Mouse (Mus musculus) heart, adult 2 months (tissue): ENCODE measurements around the gene Pigm. TPM values are rescaled to one million over a fixed set of nuclear protein-coding genes. Genes with fewer than 3 reads are reported as not detected.

ENCODE experiments used
- DNase-seq, 2 experiments: peaks; one replicate each; pipeline ENCODE4 v3.0.0; 2021
- H3K27ac ChIP-seq: fragments of 200-600 bp; 2 replicates; pipeline ENCODE4 v1.8.1; 2022
- H3K27me3 ChIP-seq: fragments of 200-500 bp; 2 replicates; pipeline ENCODE4 v1.6.1; 2012; ENCODE audit warnings: mild to moderate bottlenecking, low read length, inconsistent platforms, mixed read lengths; ENCODE audit not compliant: control insufficient read depth, insufficient read depth
- H3K36me3 ChIP-seq: fragments of 200-500 bp; 2 replicates; pipeline ENCODE4 v1.6.1; 2012; ENCODE audit warnings: low read length, inconsistent platforms; ENCODE audit not compliant: control insufficient read depth, insufficient read depth
- H3K4me1 ChIP-seq: fragments of 200-500 bp; 2 replicates; pipeline ENCODE4 v1.6.1; 2011; ENCODE audit warnings: low read length; ENCODE audit not compliant: control insufficient read depth, insufficient read depth
- H3K4me3 ChIP-seq: fragments of 200-600 bp; 2 replicates; pipeline ENCODE4 v1.8.1; 2022
- H3K79me2 ChIP-seq: fragments of 200-500 bp; replicated peaks from 2 replicates; pipeline ENCODE4 v1.6.1; 2012; ENCODE audit warnings: mild to moderate bottlenecking, inconsistent platforms, low read length, moderate library complexity, mixed read lengths; ENCODE audit not compliant: control insufficient read depth, insufficient read depth
- H3K9ac ChIP-seq: fragments of 200-500 bp; 2 replicates; pipeline ENCODE4 v1.6.1; 2012; ENCODE audit warnings: low read depth, mild to moderate bottlenecking, control low read depth, inconsistent platforms, low read length, mixed read lengths
- CTCF ChIP-seq: fragments of 200-600 bp; IDR thresholded peaks from 2 replicates; pipeline ENCODE4 v1.8.1; 2022; ENCODE audit warnings: antibody characterized with exemption, mild to moderate bottlenecking, moderate library complexity
- EP300 ChIP-seq: fragments of 200-500 bp; IDR thresholded peaks from 2 replicates; pipeline ENCODE4 v1.6.1; 2011; ENCODE audit warnings: low read depth, low read length, control low read depth; ENCODE audit not compliant: insufficient read depth
- POLR2A ChIP-seq: fragments of 200-500 bp; IDR thresholded peaks from 2 replicates; pipeline ENCODE4 v1.6.1; 2011; ENCODE audit warnings: mild to moderate bottlenecking, low read depth, low read length, control low read depth; ENCODE audit not compliant: insufficient read depth
- WGBS: fragments of 180-500 bp; shearing (Covaris S2); methylation state at CpG from one replicate; pipeline ENCODE4 v1.1.7; 2018; 5-methylcytosine and 5-hydroxymethylcytosine counted together
- intact Hi-C: fragments of 180-260 bp; cut with DNase I; formaldehyde crosslinking; loops from one replicate; pipeline ENCODE4 v1.15.1; 2025
- polyA plus RNA-seq: library from polyadenylated mRNA; depleted of rRNA; stranded (reverse); fragments of >200 nt; gene quantifications from 2 replicates; pipeline ENCODE4 v1.2.3, GENCODE M21; 2012
- total RNA-seq, 2 experiments: library from RNA; stranded (reverse); gene quantifications; 2 replicates each; pipeline ENCODE4 v1.2.3; 2021

Pigm gene
- total and polyA plus RNA-seq, 3 experiments = 3.3 to 4.2 (median 3.8) TPM

GRCm38 (mm10) chr1:172413491-172414230 lies 37.3 kb downstream of the Pigm start:
- Histone ChIP-seq H3K27me3 (no peaks in the 10 kb centered on the region), H3K9ac (no peak overlapping the region), H3K27ac (no peak overlapping the region), H3K4me3 (no peak overlapping the region), H3K4me1 (no peaks in the 10 kb centered on the region), H3K79me2 (no peaks in the 10 kb centered on the region), H3K36me3 (no peaks in the 10 kb centered on the region)
- WGBS = 73% methylated on average over 4 of the region's 4 CpGs
- intact Hi-C loops = loop anchor here (5.0 kb wide), 1 partner anchor 149 kb away; no protein-coding TSS in a partner anchor
- no peak for TF ChIP-seq POLR2A
- TF ChIP-seq EP300 = no peak
- TF ChIP-seq CTCF = no peak
- no peak for DNase-seq

- no peak for DNase-seq
- intact Hi-C loops = loop anchor here (5.0 kb wide), 1 partner anchor 148 kb away; no protein-coding TSS in a partner anchor
- H3K27ac ChIP-seq = no peak overlapping the region
- no peak overlapping the region for H3K4me3 ChIP-seq
- WGBS = 77% methylated on average over 6 of the region's 6 CpGs
- H3K36me3 ChIP-seq = no peaks in the 10 kb centered on the region
- TF ChIP-seq CTCF = no peak
- TF ChIP-seq EP300 = no peak
- no peak for TF ChIP-seq POLR2A
- no peaks in the 10 kb centered on the region for H3K4me1 ChIP-seq
- H3K79me2 ChIP-seq = no peaks in the 10 kb centered on the region
- H3K27me3 ChIP-seq = no peaks in the 10 kb centered on the region
- no peak overlapping the region for H3K9ac ChIP-seq
These were observed 37.9 kb downstream of the Pigm start for GRCm38 (mm10) chr1:172414231-172414585.

- Histone ChIP-seq H3K27me3 (no peaks in the 10 kb centered on the region), H3K79me2 (no peaks in the 10 kb centered on the region), H3K4me1 (no peaks in the 10 kb centered on the region), H3K36me3 (no peaks in the 10 kb centered on the region), H3K9ac (no peak overlapping the region), H3K27ac (no peak overlapping the region), H3K4me3 (no peak overlapping the region)
- DNase-seq = no peak
- 85% methylated on average over 7 of the region's 7 CpGs for WGBS
- TF ChIP-seq CTCF (no peak), EP300 (no peak), POLR2A (no peak)
- intact Hi-C loops = no loop called here
These were observed 38.7 kb downstream of the Pigm start for GRCm38 (mm10) chr1:172415061-172415460.

- no peaks in the 10 kb centered on the region for H3K4me1 ChIP-seq
- H3K4me3 ChIP-seq = no peak overlapping the region
- no peak overlapping the region for H3K9ac ChIP-seq
- WGBS = 30% methylated on average over 6 of the region's 6 CpGs
- no peak for DNase-seq
- H3K79me2 ChIP-seq = no peaks in the 10 kb centered on the region
- intact Hi-C loops = no loop called here
- no peak for TF ChIP-seq EP300
- TF ChIP-seq CTCF = no peak
- no peak for TF ChIP-seq POLR2A
- H3K27me3 ChIP-seq = no peaks in the 10 kb centered on the region
- H3K27ac ChIP-seq = no peak overlapping the region
- no peaks in the 10 kb centered on the region for H3K36me3 ChIP-seq
These were observed 41.8 kb downstream of the Pigm start for GRCm38 (mm10) chr1:172418173-172418572.

GRCm38 (mm10) chr1:172418642-172419041 lies 42.3 kb downstream of the Pigm start:
- no peak overlapping the region for H3K27ac ChIP-seq
- no peaks in the 10 kb centered on the region for H3K4me1 ChIP-seq
- no peak for TF ChIP-seq POLR2A
- no peak for TF ChIP-seq EP300
- no peak for TF ChIP-seq CTCF
- intact Hi-C loops = no loop called here
- no peaks in the 10 kb centered on the region for H3K27me3 ChIP-seq
- H3K4me3 ChIP-seq = no peak overlapping the region
- DNase-seq = no peak
- no peak overlapping the region for H3K9ac ChIP-seq
- no peaks in the 10 kb centered on the region for H3K36me3 ChIP-seq
- no peaks in the 10 kb centered on the region for H3K79me2 ChIP-seq
- 64% methylated on average over 3 of the region's 3 CpGs for WGBS

- intact Hi-C loops = no loop called here
- TF ChIP-seq CTCF (no peak), EP300 (no peak), POLR2A (no peak)
These were observed 43.8 kb downstream of the Pigm start for GRCm38 (mm10) chr1:172420181-172420580.

More at GRCm38 (mm10) chr1:172420181-172420580, 43.8 kb downstream of the Pigm start:
- H3K27me3 ChIP-seq = no peaks in the 10 kb centered on the region
- H3K27ac ChIP-seq = no peak overlapping the region
- H3K9ac ChIP-seq = no peak overlapping the region
- H3K36me3 ChIP-seq = no peaks in the 10 kb centered on the region
- WGBS = 87% methylated on average over 6 of the region's 6 CpGs
- H3K79me2 ChIP-seq = no peaks in the 10 kb centered on the region
- no peak for DNase-seq
- H3K4me1 ChIP-seq = no peaks in the 10 kb centered on the region
- no peak overlapping the region for H3K4me3 ChIP-seq
